Comparison of ENCODE assay signal across 23 mouse cellular contexts in genomic region chr8:96289519-96289918, GRCm38 (mm10).
DNase-seq lines count a peak whose midpoint lies in the region; ATAC-seq lines count a peak whose summit lies in the region.
"Had no signal": no experiment of that assay in that cellular context is flagged by ENCODE, and none has a peak within 500 bp of the region (broad histone marks: within the 10 kb centered on the region; RNA-seq: fewer than 3 reads in every experiment).

No protein-coding gene starts in this region.

- H3K4me3 ChIP-seq in hindbrain, embryonic 11.5 days (ENCODE audit: low read depth, low read length): no peak overlapping the region
- no peak overlapping the region for H3K4me3 ChIP-seq in hindbrain, embryonic 14.5 days (replicated peaks; ENCODE audit: low read length)
- H3K4me3 ChIP-seq in neural tube, embryonic 13.5 days: no peak overlapping the region
- H3K4me3 ChIP-seq in kidney, embryonic 14.5 days (ENCODE audit: low read length): no peak overlapping the region
- H3K4me3 ChIP-seq: embryonic facial prominence, embryonic 12.5 days; embryonic facial prominence, embryonic 15.5 days; heart, adult 2 months; heart, embryonic 10.5 days; heart, embryonic 13.5 days; hindbrain, embryonic 15.5 days; intestine, embryonic 15.5 days had no signal

- no peaks in the 10 kb centered on the region for H3K9me3 ChIP-seq in hindbrain, embryonic 11.5 days (ENCODE audit: control insufficient read depth, low read length)
- no peaks in the 10 kb centered on the region for H3K9me3 ChIP-seq in hindbrain, embryonic 14.5 days (ENCODE audit: control insufficient read depth, low read length)
- no peaks in the 10 kb centered on the region for H3K9me3 ChIP-seq in neural tube, embryonic 13.5 days
- no peaks in the 10 kb centered on the region for H3K9me3 ChIP-seq in kidney, embryonic 14.5 days (ENCODE audit: control insufficient read depth, low read length)
- H3K9me3 ChIP-seq: embryonic facial prominence, embryonic 12.5 days; embryonic facial prominence, embryonic 15.5 days; heart, embryonic 10.5 days; heart, embryonic 13.5 days; hindbrain, embryonic 15.5 days; intestine, embryonic 15.5 days had no signal

- no peaks in the 10 kb centered on the region for H3K36me3 ChIP-seq in hindbrain, embryonic 11.5 days (ENCODE audit: control insufficient read depth, insufficient read depth, low read length)
- no peaks in the 10 kb centered on the region for H3K36me3 ChIP-seq in hindbrain, embryonic 14.5 days (replicated peaks; ENCODE audit: control insufficient read depth, insufficient read depth)
- H3K36me3 ChIP-seq in neural tube, embryonic 13.5 days: no peaks in the 10 kb centered on the region
- H3K36me3 ChIP-seq in kidney, embryonic 14.5 days (ENCODE audit: control insufficient read depth, insufficient read depth, low read length): no peaks in the 10 kb centered on the region
- H3K36me3 ChIP-seq: embryonic facial prominence, embryonic 12.5 days; embryonic facial prominence, embryonic 15.5 days; heart, embryonic 10.5 days; heart, embryonic 13.5 days; hindbrain, embryonic 15.5 days; intestine, embryonic 15.5 days had no signal

- no peaks in the 10 kb centered on the region for H3K27me3 ChIP-seq in hindbrain, embryonic 11.5 days (ENCODE audit: control insufficient read depth, insufficient read depth, low read length)
- no peaks in the 10 kb centered on the region for H3K27me3 ChIP-seq in hindbrain, embryonic 14.5 days (ENCODE audit: control insufficient read depth, insufficient read depth, low read length)
- no peaks in the 10 kb centered on the region for H3K27me3 ChIP-seq in neural tube, embryonic 13.5 days
- no peaks in the 10 kb centered on the region for H3K27me3 ChIP-seq in kidney, embryonic 14.5 days (ENCODE audit: control insufficient read depth, insufficient read depth, low read length)
- H3K27me3 ChIP-seq: embryonic facial prominence, embryonic 12.5 days; embryonic facial prominence, embryonic 15.5 days; heart, embryonic 13.5 days; hindbrain, embryonic 15.5 days; intestine, embryonic 15.5 days had no signal

- intact Hi-C loops in left cerebral cortex, postnatal 4 days (cut with DNase I): no loop called here
- intact Hi-C loops in left cerebral cortex, postnatal 10 days (cut with DNase I): no loop called here

- 87% methylated on average over 3 of the region's 3 CpGs for WGBS in hindbrain, embryonic 11.5 days
- 58% methylated on average over 3 of the region's 3 CpGs for WGBS in hindbrain, embryonic 14.5 days
- WGBS in neural tube, embryonic 13.5 days: 36% methylated on average over 3 of the region's 3 CpGs
- WGBS in kidney, embryonic 14.5 days: 74% methylated on average over 3 of the region's 3 CpGs

- H3K4me1 ChIP-seq in hindbrain, embryonic 11.5 days (replicated peaks; ENCODE audit: control insufficient read depth, insufficient read depth, low read length): no peaks in the 10 kb centered on the region
- no peaks in the 10 kb centered on the region for H3K4me1 ChIP-seq in hindbrain, embryonic 14.5 days (replicated peaks; ENCODE audit: control insufficient read depth, insufficient read depth, low read length)
- peaks cover 17% of the 10 kb centered on the region for H3K4me1 ChIP-seq in neural tube, embryonic 13.5 days (replicated peaks)
- H3K4me1 ChIP-seq in kidney, embryonic 14.5 days (ENCODE audit: control insufficient read depth, insufficient read depth, low read length): no peaks in the 10 kb centered on the region
- H3K4me1 ChIP-seq: embryonic facial prominence, embryonic 12.5 days; embryonic facial prominence, embryonic 15.5 days; heart, embryonic 10.5 days; heart, embryonic 13.5 days; hindbrain, embryonic 15.5 days; intestine, embryonic 15.5 days had no signal

- no peak overlapping the region for H3K4me2 ChIP-seq in hindbrain, embryonic 11.5 days (replicated peaks; ENCODE audit: low read depth, low read length)
- no peak overlapping the region for H3K4me2 ChIP-seq in hindbrain, embryonic 14.5 days (replicated peaks)
- H3K4me2 ChIP-seq in neural tube, embryonic 13.5 days: no peak overlapping the region
- no peak overlapping the region for H3K4me2 ChIP-seq in kidney, embryonic 14.5 days (replicated peaks; ENCODE audit: low read depth, low read length)
- H3K4me2 ChIP-seq: embryonic facial prominence, embryonic 12.5 days; embryonic facial prominence, embryonic 15.5 days; heart, embryonic 13.5 days; hindbrain, embryonic 15.5 days; intestine, embryonic 15.5 days had no signal

- no peak overlapping the region for H3K9ac ChIP-seq in hindbrain, embryonic 11.5 days (ENCODE audit: low read depth, low read length)
- no peak overlapping the region for H3K9ac ChIP-seq in hindbrain, embryonic 14.5 days
- no peak overlapping the region for H3K9ac ChIP-seq in neural tube, embryonic 13.5 days
- H3K9ac ChIP-seq in kidney, embryonic 14.5 days (ENCODE audit: low read depth, low read length): no peak overlapping the region
- H3K9ac ChIP-seq: embryonic facial prominence, embryonic 12.5 days; embryonic facial prominence, embryonic 15.5 days; heart, embryonic 13.5 days; hindbrain, embryonic 15.5 days; intestine, embryonic 15.5 days had no signal

- no peak overlapping the region for H3K27ac ChIP-seq in hindbrain, embryonic 11.5 days (ENCODE audit: low read depth, low read length)
- H3K27ac ChIP-seq in hindbrain, embryonic 14.5 days: no peak overlapping the region
- peak overlapping the region; percentile 11; the same call in 1 of the 2 replicates for H3K27ac ChIP-seq in neural tube, embryonic 13.5 days (replicated peaks)
- no peak overlapping the region for H3K27ac ChIP-seq in kidney, embryonic 14.5 days (ENCODE audit: low read depth, low read length)
- H3K27ac ChIP-seq: embryonic facial prominence, embryonic 12.5 days; embryonic facial prominence, embryonic 15.5 days; heart, adult 2 months; heart, embryonic 10.5 days; heart, embryonic 13.5 days; hindbrain, embryonic 15.5 days; intestine, embryonic 15.5 days had no signal

- no peak for ATAC-seq in cerebellum, adult (ENCODE audit: insufficient number of reproducible peaks, low FRiP score, low TSS enrichment)
- ATAC-seq in hindbrain, embryonic 11.5 days (ENCODE audit: low FRiP score): 0 out of 2 replicates have a peak, but pooled peaks have one; percentile 30
- ATAC-seq in hindbrain, embryonic 14.5 days (ENCODE audit: low FRiP score): no peak
- ATAC-seq in neural tube, embryonic 13.5 days (ENCODE audit: low read depth): peak; percentile 47
- no peak for ATAC-seq in kidney, embryonic 14.5 days (ENCODE audit: low FRiP score, low TSS enrichment)
- ATAC-seq: activated CD4-positive, CD25-positive, alpha-beta regulatory T cell, adult 4 months; forebrain, embryonic 14.5 days; intestine, embryonic 15.5 days had no signal

- peak; percentile 64 to 68 for DNase-seq in cerebellum, postnatal 10 days
- no peak for DNase-seq in hindbrain, embryonic 11.5 days (ENCODE audit: low spot score)
- no peak for DNase-seq in hindbrain, embryonic 14.5 days (ENCODE audit: low spot score)
- DNase-seq in left cerebral cortex, postnatal 4 days: peak; percentile 41
- DNase-seq in left cerebral cortex, postnatal 10 days (ENCODE audit: extremely low spot score in 1 of 2, low spot score in 2 of 2): no peak
- DNase-seq: adrenal gland, adult 8-10 months; adrenal gland, postnatal 25 days; cerebellum, adult 18-20 months; cerebellum, adult 9-10 months; gastrocnemius, postnatal 10 days; gastrocnemius, postnatal 36 days; heart, adult 2 months had no signal

Comparison
In these comparisons a context has a peak if more than half of its experiments do, and no peak if none do; other contexts are left out.
1. DNase-seq: peak in cerebellum, postnatal 10 days (2 of 2) and left cerebral cortex, postnatal 4 days (single experiment); none in hindbrain, embryonic 11.5 days (single experiment), hindbrain, embryonic 14.5 days (single experiment) and left cerebral cortex, postnatal 10 days (0 of 2).
2. ATAC-seq: peak in hindbrain, embryonic 11.5 days (single experiment) and neural tube, embryonic 13.5 days (single experiment); none in cerebellum, adult (single experiment), hindbrain, embryonic 14.5 days (single experiment) and kidney, embryonic 14.5 days (single experiment).